ENCODE assay signal across 14 mouse cellular contexts in the genomic region with DNA sequence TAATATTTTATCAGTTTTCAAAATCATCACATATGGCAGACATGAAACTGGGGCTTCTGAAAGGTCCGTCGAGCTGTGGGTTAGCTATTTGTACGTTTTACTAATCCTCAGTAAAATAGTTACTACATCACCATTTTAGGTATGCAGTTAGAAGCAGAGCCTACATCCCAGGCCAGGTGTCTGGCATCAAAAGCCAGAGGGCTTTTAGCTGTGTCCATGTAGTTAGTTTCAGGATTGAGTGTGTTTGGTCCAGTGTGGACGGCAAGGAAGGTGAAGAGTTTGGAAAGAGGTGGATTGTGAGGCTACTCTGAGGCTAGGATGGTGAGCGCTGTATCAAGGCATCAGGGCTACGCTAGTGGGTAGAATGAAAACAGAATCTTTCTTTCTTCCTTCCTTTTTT. TPM values are rescaled to one million over a fixed set of nuclear protein-coding genes. Genes with fewer than 3 reads are reported as not detected.
A peak's percentile ranks its signal among the peaks of the same experiment; 100 is the strongest.
DNase-seq lines count a peak whose midpoint lies in the region; ATAC-seq and TF ChIP-seq lines count a peak whose summit lies in the region.
"Had no signal": no experiment of that assay in that cellular context is flagged by ENCODE, and none has a peak within 500 bp of the region (broad histone marks: within the 10 kb centered on the region; RNA-seq: fewer than 3 reads in every experiment).

No protein-coding gene starts in this region.

- TF ChIP-seq EP300 in heart, adult 2 months (IDR thresholded peaks at IDR 0.05; ENCODE audit: insufficient read depth, low read depth, low read length), result no peak
- TF ChIP-seq EP300 in liver, postnatal 0 days (IDR thresholded peaks at IDR 0.05; ENCODE audit: low read depth), result no peak

- TF ChIP-seq CTCF in heart, adult 2 months (IDR thresholded peaks at IDR 0.05), result no peak
- TF ChIP-seq CTCF in liver, postnatal 0 days (IDR thresholded peaks at IDR 0.05; ENCODE audit: low read depth), result no peak

- WGBS in heart, adult 2 months, result 87% methylated on average over 6 of the region's 6 CpGs
- WGBS in kidney, embryonic 15.5 days, result 78% methylated on average over 6 of the region's 6 CpGs
- 73% methylated on average over 6 of the region's 6 CpGs for WGBS in kidney, embryonic 16.5 days
- 89% methylated on average over 6 of the region's 6 CpGs for WGBS in midbrain, embryonic 16.5 days
- WGBS in midbrain, embryonic 14.5 days, result 89% methylated on average over 6 of the region's 6 CpGs
- WGBS in liver, postnatal 0 days (ENCODE audit: insufficient replicate concordance), result 76% methylated on average over 6 of the region's 6 CpGs

- DNase-seq in heart, adult 11 months, result peak; percentile 82
- DNase-seq in heart, adult 2 months, result no peak
- DNase-seq in midbrain, embryonic 14.5 days, result no peak
- no peak for DNase-seq in liver, postnatal 0 days
- DNase-seq in urinary bladder, postnatal 10 days (ENCODE audit: low spot score), result no peak
- DNase-seq: cerebellum, adult 18-20 months; retina, postnatal 1 day had no signal

- no peak for ATAC-seq in kidney, embryonic 15.5 days (replicated peaks; ENCODE audit: low FRiP score)
- no peak for ATAC-seq in kidney, embryonic 16.5 days (ENCODE audit: low FRiP score, low TSS enrichment)
- no peak for ATAC-seq in midbrain, embryonic 16.5 days
- no peak for ATAC-seq in midbrain, embryonic 14.5 days (ENCODE audit: low FRiP score, low TSS enrichment)
- no peak for ATAC-seq in liver, postnatal 0 days
- ATAC-seq: intestine, embryonic 15.5 days had no signal

- H3K79me2 ChIP-seq in heart, adult 2 months (replicated peaks; ENCODE audit: control insufficient read depth, insufficient read depth, low read length), result peaks cover 6% of the 10 kb centered on the region; the same call in 1 of the 2 replicates

- no peak overlapping the region for H3K27ac ChIP-seq in heart, adult 2 months
- 0 out of 2 replicates have a peak overlapping the region, but pooled peaks have one; percentile 14 for H3K27ac ChIP-seq in kidney, embryonic 15.5 days
- no peak overlapping the region; the same call in 1 of the 2 replicates for H3K27ac ChIP-seq in kidney, embryonic 16.5 days (ENCODE audit: low read length)
- no peak overlapping the region for H3K27ac ChIP-seq in midbrain, embryonic 16.5 days (ENCODE audit: low read length)
- no peak overlapping the region for H3K27ac ChIP-seq in midbrain, embryonic 14.5 days (replicated peaks; ENCODE audit: low read depth, low read length)
- H3K27ac ChIP-seq in liver, postnatal 0 days (ENCODE audit: low read depth), result no peak overlapping the region
- H3K27ac ChIP-seq: embryonic facial prominence, embryonic 12.5 days; intestine, embryonic 15.5 days; limb, embryonic 12.5 days had no signal

- peaks cover 17% of the 10 kb centered on the region for H3K36me3 ChIP-seq in heart, adult 2 months (ENCODE audit: control insufficient read depth, insufficient read depth, low read length)
- no peaks in the 10 kb centered on the region for H3K36me3 ChIP-seq in kidney, embryonic 15.5 days
- H3K36me3 ChIP-seq in kidney, embryonic 16.5 days (ENCODE audit: insufficient read depth, low read length), result 0 out of 2 replicates have a peak, but pooled peaks cover 4% of the 10 kb centered on the region
- no peaks in the 10 kb centered on the region for H3K36me3 ChIP-seq in midbrain, embryonic 16.5 days (ENCODE audit: control insufficient read depth, insufficient read depth, low read length)
- no peaks in the 10 kb centered on the region for H3K36me3 ChIP-seq in midbrain, embryonic 14.5 days (ENCODE audit: control insufficient read depth, insufficient read depth, low read length)
- H3K36me3 ChIP-seq in liver, postnatal 0 days (replicated peaks; ENCODE audit: insufficient read depth, low read length), result no peaks in the 10 kb centered on the region
- H3K36me3 ChIP-seq: embryonic facial prominence, embryonic 12.5 days; intestine, embryonic 15.5 days; limb, embryonic 12.5 days had no signal

- no peak overlapping the region for H3K9ac ChIP-seq in heart, adult 2 months (ENCODE audit: low read depth, low read length)
- H3K9ac ChIP-seq in kidney, embryonic 15.5 days, result no peak overlapping the region
- H3K9ac ChIP-seq in kidney, embryonic 16.5 days (replicated peaks; ENCODE audit: low read length), result no peak overlapping the region
- H3K9ac ChIP-seq in midbrain, embryonic 16.5 days (ENCODE audit: low read depth, low read length), result no peak overlapping the region
- no peak overlapping the region for H3K9ac ChIP-seq in midbrain, embryonic 14.5 days (replicated peaks; ENCODE audit: low read length)
- H3K9ac ChIP-seq in liver, postnatal 0 days (replicated peaks), result no peak overlapping the region
- H3K9ac ChIP-seq: embryonic facial prominence, embryonic 12.5 days; intestine, embryonic 15.5 days; limb, embryonic 12.5 days had no signal

- H3K27me3 ChIP-seq in heart, adult 2 months (ENCODE audit: control insufficient read depth, insufficient read depth, low read length), result no peaks in the 10 kb centered on the region
- H3K27me3 ChIP-seq in kidney, embryonic 15.5 days, result no peaks in the 10 kb centered on the region
- H3K27me3 ChIP-seq in kidney, embryonic 16.5 days (ENCODE audit: insufficient read depth, low read length), result no peaks in the 10 kb centered on the region
- H3K27me3 ChIP-seq in midbrain, embryonic 16.5 days (ENCODE audit: control insufficient read depth, insufficient read depth, low read depth, low read length), result no peaks in the 10 kb centered on the region
- no peaks in the 10 kb centered on the region for H3K27me3 ChIP-seq in midbrain, embryonic 14.5 days (ENCODE audit: control insufficient read depth, insufficient read depth, low read length)
- H3K27me3 ChIP-seq in liver, postnatal 0 days (ENCODE audit: insufficient read depth, low read length), result no peaks in the 10 kb centered on the region
- H3K27me3 ChIP-seq: embryonic facial prominence, embryonic 12.5 days; intestine, embryonic 15.5 days; limb, embryonic 12.5 days had no signal

- H3K4me1 ChIP-seq in heart, adult 2 months (ENCODE audit: control insufficient read depth, insufficient read depth, low read length), result peaks cover 10% of the 10 kb centered on the region
- peaks cover 43% of the 10 kb centered on the region for H3K4me1 ChIP-seq in kidney, embryonic 15.5 days
- H3K4me1 ChIP-seq in kidney, embryonic 16.5 days (ENCODE audit: insufficient read depth, low read length), result peaks cover 43% of the 10 kb centered on the region
- H3K4me1 ChIP-seq in midbrain, embryonic 16.5 days (ENCODE audit: control insufficient read depth, insufficient read depth, low read length), result peaks cover 30% of the 10 kb centered on the region
- peaks cover 25% of the 10 kb centered on the region for H3K4me1 ChIP-seq in midbrain, embryonic 14.5 days (ENCODE audit: control insufficient read depth, insufficient read depth, low read length)
- H3K4me1 ChIP-seq in liver, postnatal 0 days (ENCODE audit: insufficient read depth), result peaks cover 47% of the 10 kb centered on the region

- no peak overlapping the region; the same call in 1 of the 2 replicates for H3K4me2 ChIP-seq in kidney, embryonic 15.5 days
- no peak overlapping the region for H3K4me2 ChIP-seq in kidney, embryonic 16.5 days (replicated peaks; ENCODE audit: low read depth, low read length)
- peak overlapping the region; percentile 9; the same call in 1 of the 2 replicates for H3K4me2 ChIP-seq in midbrain, embryonic 16.5 days (ENCODE audit: low read length)
- H3K4me2 ChIP-seq in midbrain, embryonic 14.5 days (ENCODE audit: low read length), result no peak overlapping the region
- H3K4me2 ChIP-seq in liver, postnatal 0 days (ENCODE audit: low read depth, low read length), result peak overlapping the region; percentile 3; the same call in 1 of the 2 replicates

- no peak overlapping the region for H3K4me3 ChIP-seq in heart, adult 2 months
- H3K4me3 ChIP-seq in kidney, embryonic 15.5 days (replicated peaks), result no peak overlapping the region
- no peak overlapping the region for H3K4me3 ChIP-seq in kidney, embryonic 16.5 days (ENCODE audit: low read length)
- no peak overlapping the region for H3K4me3 ChIP-seq in midbrain, embryonic 16.5 days (ENCODE audit: low read depth, low read length)
- H3K4me3 ChIP-seq in midbrain, embryonic 14.5 days (replicated peaks; ENCODE audit: low read depth, low read length), result no peak overlapping the region
- no peak overlapping the region for H3K4me3 ChIP-seq in liver, postnatal 0 days (ENCODE audit: low read depth, low read length)
- H3K4me3 ChIP-seq: intestine, embryonic 15.5 days; limb, embryonic 12.5 days had no signal

- H3K9me3 ChIP-seq in kidney, embryonic 15.5 days (replicated peaks), result no peaks in the 10 kb centered on the region
- no peaks in the 10 kb centered on the region for H3K9me3 ChIP-seq in kidney, embryonic 16.5 days (ENCODE audit: low read length)
- no peaks in the 10 kb centered on the region for H3K9me3 ChIP-seq in midbrain, embryonic 16.5 days (replicated peaks; ENCODE audit: control insufficient read depth, low read length, poor library complexity, severe bottlenecking)
- no peaks in the 10 kb centered on the region for H3K9me3 ChIP-seq in midbrain, embryonic 14.5 days (ENCODE audit: control insufficient read depth, low read length)
- no peaks in the 10 kb centered on the region for H3K9me3 ChIP-seq in liver, postnatal 0 days (ENCODE audit: low read length)
- H3K9me3 ChIP-seq: embryonic facial prominence, embryonic 12.5 days; forebrain, embryonic 10.5 days; intestine, embryonic 15.5 days; limb, embryonic 12.5 days had no signal

- no peak for TF ChIP-seq POLR2A in heart, adult 2 months (IDR thresholded peaks at IDR 0.05; ENCODE audit: insufficient read depth, low read depth, low read length)

- intact Hi-C loops in heart, adult 2 months (cut with DNase I), result loop anchor here (5.0 kb wide), 1 partner anchor 57 kb away; no protein-coding TSS in a partner anchor

RNA-seq across cellular contexts. Expression of a gene that starts 3.0 kb away (rescaled TPM):
- total RNA-seq in heart, adult 2 months (2021), result 10 to 100 TPM; 44.5 to 51.1 TPM
- 11.6 and 19.0 TPM in 2 replicates for polyA plus RNA-seq in heart, adult 2 months (2012; rRNA removed)
- 8.3 and 9.3 TPM in 2 replicates for polyA plus RNA-seq in kidney, embryonic 15.5 days (2015; fragmentation: Nextera tagmentation; extraction: Ambion mirVana)
- 6.3 and 6.4 TPM in 2 replicates for polyA plus RNA-seq in kidney, embryonic 16.5 days (2015; fragmentation: Nextera tagmentation; extraction: Ambion mirVana)
- polyA plus RNA-seq in midbrain, embryonic 16.5 days (2015; fragmentation: Nextera tagmentation; extraction: Ambion mirVana), result 7.6 and 8.5 TPM in 2 replicates
- 12.6 and 13.9 TPM in 2 replicates for polyA plus RNA-seq in midbrain, embryonic 14.5 days (2014; fragmentation: Nextera tagmentation; extraction: Ambion mirVana)
- 4.7 TPM in 2 replicates for polyA plus RNA-seq in liver, postnatal 0 days (2015; fragmentation: Nextera tagmentation; extraction: Ambion mirVana)

Comparison
In these comparisons a context has a peak if more than half of its experiments do, and no peak if none do; other contexts are left out.
1. H3K4me2 ChIP-seq: peak in midbrain, embryonic 16.5 days (single experiment) and liver, postnatal 0 days (single experiment); none in kidney, embryonic 15.5 days (single experiment), kidney, embryonic 16.5 days (single experiment) and midbrain, embryonic 14.5 days (single experiment).